Mouse (Mus musculus) stomach, embryonic 16.5 days (tissue): ENCODE measurements around the gene Bsx. TPM values are rescaled to one million over a fixed set of nuclear protein-coding genes. Genes with fewer than 3 reads are reported as not detected.

ENCODE experiments used
- ATAC-seq: fragments of 200-750 bp; cut with Nextera tagmentation; 2 replicates; pipeline ENCODE4 v1.8.0; 2017; ENCODE audit warnings: moderate number of reproducible peaks, moderate TSS enrichment; ENCODE audit not compliant: insufficient read depth, low FRiP score
- H3K27ac ChIP-seq: fragments of 300-500 bp; sonication (generic); 2 replicates; pipeline ENCODE4 v1.5.1; 2014; ENCODE audit warnings: low read length
- H3K27me3 ChIP-seq: fragments of 300-500 bp; sonication (generic); 2 replicates; pipeline ENCODE4 v1.6.1; 2014; ENCODE audit warnings: low read length, control low read depth, mixed read lengths; ENCODE audit not compliant: control insufficient read depth, insufficient read depth
- H3K36me3 ChIP-seq: fragments of 300-500 bp; sonication (generic); 2 replicates; pipeline ENCODE4 v1.6.1; 2014; ENCODE audit warnings: low read length; ENCODE audit not compliant: control insufficient read depth, insufficient read depth
- H3K4me1 ChIP-seq: fragments of 300-500 bp; sonication (generic); 2 replicates; pipeline ENCODE4 v1.6.1; 2014; ENCODE audit warnings: low read length, control low read depth, mixed read lengths; ENCODE audit not compliant: control insufficient read depth, insufficient read depth
- H3K4me2 ChIP-seq: fragments of 300-500 bp; sonication (generic); 2 replicates; pipeline ENCODE4 v1.6.1; 2014; ENCODE audit warnings: low read depth, low read length, mixed read lengths
- H3K4me3 ChIP-seq: fragments of 300-500 bp; sonication (generic); replicated peaks from 2 replicates; pipeline ENCODE4 v1.5.1; 2014; ENCODE audit warnings: mild to moderate bottlenecking, low read length
- H3K9ac ChIP-seq: fragments of 300-500 bp; sonication (generic); 2 replicates; pipeline ENCODE4 v1.6.1; 2014; ENCODE audit warnings: low read length
- H3K9me3 ChIP-seq: fragments of 300-500 bp; sonication (generic); replicated peaks from 2 replicates; pipeline ENCODE4 v1.6.1; 2016; ENCODE audit warnings: low read length, control low read depth; ENCODE audit not compliant: control insufficient read depth
- WGBS: fragments of 180-500 bp; shearing (Covaris S2); extraction: QIAGEN DNeasy Blood & Tissue Kit; methylation state at CpG from one replicate; pipeline ENCODE4 v1.1.7; 2014; 5-methylcytosine and 5-hydroxymethylcytosine counted together
- polyA plus RNA-seq: library from polyadenylated mRNA; unstranded; fragments of >200 nt; fragmentation: Nextera tagmentation; extraction: Ambion mirVana; gene quantifications from 2 replicates; pipeline ENCODE4 v1.2.1, GENCODE M21; 2015

Gene Bsx
- polyA plus RNA-seq = not detected in 2 replicates

DNA sequence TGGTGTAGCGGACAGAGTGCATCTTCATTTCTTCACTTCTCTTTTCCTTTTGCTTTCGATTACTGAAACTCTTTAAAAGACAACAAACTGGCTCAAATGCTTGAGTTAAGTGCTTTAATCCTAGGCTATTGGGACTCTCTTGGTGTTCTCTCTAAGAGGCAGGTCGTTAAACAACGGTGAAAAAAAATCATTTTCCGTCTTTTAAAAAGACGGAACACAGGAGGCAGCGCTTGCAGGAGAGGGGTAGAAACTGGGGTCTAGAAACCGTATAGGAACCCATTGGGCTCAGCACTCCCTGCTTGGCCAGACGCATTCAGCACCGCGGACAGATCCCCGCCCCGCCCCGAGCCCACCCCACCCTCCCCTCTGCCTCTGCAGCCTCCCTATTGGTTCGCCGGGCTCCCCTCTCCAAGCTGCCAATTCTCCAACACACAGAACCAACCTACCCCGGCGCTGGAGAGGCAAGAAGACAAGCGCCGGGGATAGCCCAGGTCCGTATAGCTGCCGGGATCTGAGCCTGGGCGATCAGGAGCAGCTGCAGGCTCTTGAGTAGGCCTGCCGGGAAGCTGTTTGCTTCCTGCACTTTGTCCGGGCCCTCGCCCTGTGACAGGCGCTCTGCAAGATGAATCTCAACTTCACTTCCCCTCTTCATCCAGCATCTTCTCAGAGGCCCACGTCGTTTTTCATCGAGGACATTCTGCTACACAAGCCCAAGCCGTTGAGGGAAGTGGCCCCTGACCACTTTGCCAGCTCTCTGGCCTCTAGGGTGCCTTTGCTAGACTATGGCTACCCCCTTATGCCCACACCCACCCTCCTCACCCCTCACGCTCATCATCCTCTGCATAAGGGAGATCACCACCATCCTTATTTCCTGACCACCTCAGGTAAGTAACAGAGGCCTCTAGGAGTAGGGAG is at the start of gene Bsx:
Gene Bsx (plus strand): TSS at position 572 of the 915 bp plus-strand sequence.
- 0 out of 2 replicates have a peak, but pooled peaks cover 5% of the 10 kb centered on the region for H3K4me1 ChIP-seq
- H3K27ac ChIP-seq = no peak within 1 kb of the TSS
- H3K36me3 ChIP-seq = no peaks in the 10 kb centered on the region
- H3K9ac ChIP-seq = no peak within 1 kb of the TSS
- peak; percentile 77 for ATAC-seq
- peak within 1 kb of the TSS; percentile 29 for H3K4me3 ChIP-seq
- no peaks in the 10 kb centered on the region for H3K9me3 ChIP-seq
- H3K4me2 ChIP-seq = peak within 1 kb of the TSS; percentile 42
- 4% methylated on average over 32 of the region's 32 CpGs for WGBS
- peaks cover 89% of the 10 kb centered on the region for H3K27me3 ChIP-seq

DNA sequence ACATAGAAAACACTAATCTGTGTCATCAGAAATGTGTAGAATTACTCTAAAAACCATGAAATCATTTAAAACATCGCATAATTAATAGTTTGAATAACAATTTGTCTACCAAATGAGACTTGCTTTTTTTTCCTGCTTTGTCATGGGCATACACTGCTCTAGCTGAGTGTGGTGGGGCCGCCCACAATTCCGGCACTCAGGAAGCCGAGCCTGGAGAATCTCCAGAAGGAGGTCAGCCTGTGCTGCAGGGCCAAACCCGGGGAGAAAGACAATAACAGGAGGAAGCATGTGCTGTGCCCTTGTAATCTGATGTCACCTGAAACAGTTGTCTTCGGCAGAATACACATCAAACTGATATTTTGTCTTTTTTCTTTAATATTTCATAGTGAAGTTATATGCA is 48.3 kb upstream of the Bsx start:
- H3K27me3 ChIP-seq = no peaks in the 10 kb centered on the region
- no peaks in the 10 kb centered on the region for H3K9me3 ChIP-seq
- H3K4me1 ChIP-seq = peaks cover 10% of the 10 kb centered on the region; the same call in 1 of the 2 replicates
- H3K4me3 ChIP-seq = no peak overlapping the region
- no peak overlapping the region for H3K4me2 ChIP-seq
- H3K9ac ChIP-seq = no peak overlapping the region
- H3K36me3 ChIP-seq = no peaks in the 10 kb centered on the region
- WGBS = 53% methylated on average over 6 of the region's 6 CpGs
- ATAC-seq = no peak
- H3K27ac ChIP-seq = no peak overlapping the region

DNA sequence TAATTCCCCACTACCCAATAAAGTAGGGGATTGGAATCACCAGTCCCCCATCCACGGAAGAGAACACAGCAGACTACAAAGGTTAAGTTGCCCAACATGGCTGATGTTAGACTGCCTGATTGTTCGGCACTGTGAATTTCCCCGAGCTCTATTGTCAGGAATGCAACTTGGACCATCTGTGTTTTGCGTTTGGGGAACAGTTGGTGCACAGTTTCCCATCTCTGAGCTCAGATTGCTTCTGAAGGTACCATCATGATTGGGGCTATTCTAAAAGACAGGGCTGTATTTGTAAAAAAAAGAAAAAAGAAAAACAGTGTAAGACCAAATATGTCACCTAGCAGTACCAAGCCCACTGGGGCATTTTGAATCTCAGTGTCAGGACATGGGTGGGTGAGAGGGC is 46.6 kb upstream of the Bsx start:
- Histone ChIP-seq H3K27ac (no peak overlapping the region), H3K4me2 (no peak overlapping the region), H3K9ac (no peak overlapping the region), H3K36me3 (no peaks in the 10 kb centered on the region), H3K4me3 (no peak overlapping the region), H3K9me3 (no peaks in the 10 kb centered on the region), H3K27me3 (no peaks in the 10 kb centered on the region), H3K4me1 (no peaks in the 10 kb centered on the region)
- no peak for ATAC-seq
- WGBS = 84% methylated on average over 4 of the region's 4 CpGs

DNA sequence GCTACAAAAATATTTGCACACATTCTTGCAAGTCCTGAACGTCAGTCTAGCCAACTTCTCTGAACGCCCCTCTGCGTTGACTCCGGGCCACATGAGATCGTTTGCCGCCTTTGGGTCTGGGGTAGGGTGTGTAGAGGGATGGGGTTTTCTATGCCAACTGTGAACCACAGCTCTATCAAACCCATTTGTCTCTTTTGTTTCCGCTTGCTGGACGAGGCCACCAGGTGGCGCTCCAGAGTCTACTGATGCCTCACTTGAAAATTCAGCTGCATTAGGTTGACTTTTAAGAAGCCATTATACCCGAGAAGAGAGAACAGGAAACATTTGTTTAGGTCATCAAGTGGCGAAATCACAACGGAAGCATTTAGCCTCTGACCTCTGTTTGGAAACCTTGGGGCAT is 39.4 kb upstream of the Bsx start:
- Histone ChIP-seq H3K4me1 (no peaks in the 10 kb centered on the region), H3K9ac (no peak overlapping the region), H3K27ac (no peak overlapping the region), H3K9me3 (no peaks in the 10 kb centered on the region), H3K4me2 (no peak overlapping the region), H3K27me3 (no peaks in the 10 kb centered on the region), H3K36me3 (no peaks in the 10 kb centered on the region), H3K4me3 (no peak overlapping the region)
- 5% methylated on average over 12 of the region's 12 CpGs for WGBS
- no peak for ATAC-seq

DNA sequence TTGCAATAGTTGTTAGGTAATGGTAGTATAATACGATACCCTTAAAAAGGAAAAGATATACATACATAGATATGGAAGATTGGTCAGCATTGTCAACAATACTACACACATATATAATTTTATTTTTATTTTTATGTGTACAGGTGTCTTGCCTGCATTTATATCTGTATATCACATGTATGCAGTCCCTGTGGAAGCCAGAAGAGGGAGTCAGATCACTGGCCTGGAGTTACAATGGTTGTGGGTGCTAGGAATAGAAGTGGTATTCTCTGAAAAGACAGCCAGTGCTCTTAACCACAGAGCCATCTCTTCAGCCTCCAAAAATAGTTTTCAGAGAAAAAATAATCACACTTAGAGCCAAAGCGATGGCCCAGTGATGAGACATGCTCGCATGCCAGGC is 37.2 kb upstream of the Bsx start:
- 78% methylated on average over 3 of the region's 3 CpGs for WGBS
- H3K27ac ChIP-seq = no peak overlapping the region

DNA sequence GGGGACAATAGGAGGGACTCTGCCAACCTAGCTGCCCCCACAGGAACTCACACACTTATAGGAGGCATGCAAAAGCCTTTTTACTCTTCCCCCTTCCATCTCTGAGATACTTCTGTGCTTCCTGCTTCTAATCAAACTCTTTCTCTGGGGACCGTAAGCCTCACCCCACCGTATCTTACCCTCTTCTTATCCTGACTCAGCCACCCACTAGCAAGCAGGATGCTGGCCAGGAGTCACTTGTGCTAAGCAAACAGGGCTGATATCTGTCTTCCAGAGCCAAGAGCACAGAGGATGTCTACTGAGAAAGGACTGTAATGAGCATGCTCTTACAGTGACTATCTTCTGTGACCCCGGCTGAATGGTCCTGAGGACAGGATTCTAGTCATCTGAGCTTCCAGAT is 34.3 kb upstream of the Bsx start:
- 59% methylated on average over 3 of the region's 3 CpGs for WGBS
- H3K36me3 ChIP-seq = no peaks in the 10 kb centered on the region
- no peaks in the 10 kb centered on the region for H3K27me3 ChIP-seq
- H3K9ac ChIP-seq = no peak overlapping the region
- H3K9me3 ChIP-seq = no peaks in the 10 kb centered on the region
- no peak for ATAC-seq
- H3K4me3 ChIP-seq = no peak overlapping the region
- no peaks in the 10 kb centered on the region for H3K4me1 ChIP-seq
- no peak overlapping the region for H3K27ac ChIP-seq
- no peak overlapping the region for H3K4me2 ChIP-seq

More for the DNA sequence above, 37.2 kb upstream of the Bsx start:
- H3K36me3 ChIP-seq = no peaks in the 10 kb centered on the region
- no peaks in the 10 kb centered on the region for H3K27me3 ChIP-seq
- H3K4me3 ChIP-seq = no peak overlapping the region
- no peak for ATAC-seq
- no peaks in the 10 kb centered on the region for H3K9me3 ChIP-seq
- H3K4me2 ChIP-seq = no peak overlapping the region
- no peak overlapping the region for H3K9ac ChIP-seq
- H3K4me1 ChIP-seq = no peaks in the 10 kb centered on the region

DNA sequence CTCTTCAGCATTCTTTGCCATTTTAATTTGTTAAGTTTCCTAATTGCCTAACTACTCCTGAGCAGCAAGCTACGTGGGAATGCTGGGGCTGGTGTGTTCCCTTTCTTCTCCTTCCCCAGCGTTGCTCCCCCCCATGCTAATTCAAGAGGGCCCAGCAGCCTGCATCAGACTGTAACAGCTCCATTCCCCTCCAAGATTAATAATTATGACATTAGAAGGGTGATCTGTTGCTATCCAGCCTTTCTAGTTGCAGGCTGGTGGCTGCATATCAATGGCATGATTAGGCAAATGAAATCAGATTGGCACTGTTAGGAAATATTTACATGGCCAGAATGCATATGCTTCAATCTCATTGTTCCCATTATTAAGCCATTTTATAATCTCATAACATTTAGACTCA is 22.4 kb upstream of the Bsx start:
- no peaks in the 10 kb centered on the region for H3K9me3 ChIP-seq
- no peaks in the 10 kb centered on the region for H3K4me1 ChIP-seq
- no peak overlapping the region for H3K27ac ChIP-seq
- H3K27me3 ChIP-seq = no peaks in the 10 kb centered on the region
- H3K4me3 ChIP-seq = no peak overlapping the region
- H3K36me3 ChIP-seq = no peaks in the 10 kb centered on the region
- no peak overlapping the region for H3K9ac ChIP-seq
- WGBS = 44% methylated on average over 2 of the region's 2 CpGs
- ATAC-seq = no peak
- H3K4me2 ChIP-seq = no peak overlapping the region

DNA sequence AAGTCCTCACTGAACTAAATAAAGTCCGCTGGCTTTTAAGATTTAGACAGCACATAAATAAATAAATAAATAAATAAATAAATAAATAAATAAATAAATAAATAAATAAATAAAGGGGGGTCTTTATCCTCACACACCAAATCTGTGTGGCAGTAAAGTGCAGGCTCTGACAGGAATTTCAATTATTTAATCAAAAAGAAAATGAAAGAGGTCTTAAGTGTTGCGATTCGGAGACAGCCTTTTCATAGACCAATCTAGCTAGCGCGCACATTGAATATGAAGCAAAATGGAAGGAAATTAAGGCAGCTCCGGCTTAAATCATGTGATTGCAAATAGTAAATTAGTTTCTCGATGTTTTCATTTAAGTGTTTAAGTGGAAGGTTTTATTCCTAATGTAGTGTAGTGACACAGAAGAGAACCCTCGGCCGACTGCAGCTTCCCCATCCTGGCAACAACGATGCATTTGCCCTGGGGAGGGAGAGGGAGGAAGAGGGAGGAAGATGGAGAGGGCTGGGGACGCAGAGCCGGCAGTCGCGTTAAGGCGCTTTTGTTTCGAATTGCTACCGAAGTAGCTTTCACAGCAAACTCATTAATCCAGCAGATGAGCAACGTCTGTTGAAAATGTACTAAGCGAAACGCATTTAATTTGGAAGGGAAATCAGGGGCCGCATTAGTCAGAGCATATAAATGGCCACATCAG is 15.3 kb upstream of the Bsx start:
- no peak for ATAC-seq
- WGBS = 13% methylated on average over 21 of the region's 21 CpGs
- H3K27ac ChIP-seq = no peak overlapping the region
- H3K4me3 ChIP-seq = peak overlapping the region; percentile 40
- no peaks in the 10 kb centered on the region for H3K4me1 ChIP-seq
- no peaks in the 10 kb centered on the region; the same call in 1 of the 2 replicates for H3K27me3 ChIP-seq
- H3K4me2 ChIP-seq = peak overlapping the region; percentile 57
- peak overlapping the region; percentile 4; the same call in 1 of the 2 replicates for H3K9ac ChIP-seq
- no peaks in the 10 kb centered on the region for H3K36me3 ChIP-seq
- no peaks in the 10 kb centered on the region for H3K9me3 ChIP-seq

DNA sequence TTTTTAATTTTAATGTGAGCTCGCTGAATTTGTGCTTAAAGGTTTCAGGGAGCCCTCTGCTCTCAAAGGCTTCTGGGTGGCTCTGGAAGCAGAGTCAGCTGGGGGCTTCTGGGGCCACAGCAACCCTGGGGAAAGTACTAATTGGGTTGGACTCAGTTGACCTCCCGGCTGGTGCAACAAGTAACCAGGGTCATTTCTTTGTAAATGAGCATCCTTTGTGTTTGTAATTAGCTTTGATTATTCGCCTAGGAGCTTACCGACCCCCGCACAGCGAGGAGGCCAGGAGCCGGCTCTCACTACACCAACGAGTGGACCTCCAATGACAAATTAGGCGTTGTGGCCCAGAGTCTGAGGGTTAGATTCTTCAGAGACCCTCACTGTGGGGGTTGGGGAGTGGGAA is 14.7 kb upstream of the Bsx start:
- no peak for ATAC-seq
- no peaks in the 10 kb centered on the region; the same call in 1 of the 2 replicates for H3K27me3 ChIP-seq
- H3K4me3 ChIP-seq = peak overlapping the region; percentile 40
- WGBS = 11% methylated on average over 9 of the region's 9 CpGs
- H3K9ac ChIP-seq = no peak overlapping the region
- no peaks in the 10 kb centered on the region for H3K9me3 ChIP-seq
- H3K4me2 ChIP-seq = peak overlapping the region; percentile 57
- no peaks in the 10 kb centered on the region for H3K36me3 ChIP-seq
- H3K4me1 ChIP-seq = no peaks in the 10 kb centered on the region
- no peak overlapping the region for H3K27ac ChIP-seq
